Mouse (Mus musculus) testis, adult 2 months (tissue): ENCODE results near the gene Mybl2.

Experiments used
- CTCF ChIP-seq: fragments of 200-500 bp; IDR thresholded peaks from 2 replicates; pipeline ENCODE4 v1.5.1; 2012; ENCODE audit warnings: low read depth, mild to moderate bottlenecking, inconsistent platforms, low read length, moderate library complexity; ENCODE audit not compliant: control insufficient read depth, insufficient read depth, insufficient replicate concordance
- POLR2A ChIP-seq: fragments of 200-500 bp; IDR thresholded peaks from 2 replicates; pipeline ENCODE4 v1.6.1; 2012; ENCODE audit warnings: low read depth, mild to moderate bottlenecking, inconsistent platforms, low read length, moderate library complexity; ENCODE audit not compliant: control insufficient read depth

DNA sequence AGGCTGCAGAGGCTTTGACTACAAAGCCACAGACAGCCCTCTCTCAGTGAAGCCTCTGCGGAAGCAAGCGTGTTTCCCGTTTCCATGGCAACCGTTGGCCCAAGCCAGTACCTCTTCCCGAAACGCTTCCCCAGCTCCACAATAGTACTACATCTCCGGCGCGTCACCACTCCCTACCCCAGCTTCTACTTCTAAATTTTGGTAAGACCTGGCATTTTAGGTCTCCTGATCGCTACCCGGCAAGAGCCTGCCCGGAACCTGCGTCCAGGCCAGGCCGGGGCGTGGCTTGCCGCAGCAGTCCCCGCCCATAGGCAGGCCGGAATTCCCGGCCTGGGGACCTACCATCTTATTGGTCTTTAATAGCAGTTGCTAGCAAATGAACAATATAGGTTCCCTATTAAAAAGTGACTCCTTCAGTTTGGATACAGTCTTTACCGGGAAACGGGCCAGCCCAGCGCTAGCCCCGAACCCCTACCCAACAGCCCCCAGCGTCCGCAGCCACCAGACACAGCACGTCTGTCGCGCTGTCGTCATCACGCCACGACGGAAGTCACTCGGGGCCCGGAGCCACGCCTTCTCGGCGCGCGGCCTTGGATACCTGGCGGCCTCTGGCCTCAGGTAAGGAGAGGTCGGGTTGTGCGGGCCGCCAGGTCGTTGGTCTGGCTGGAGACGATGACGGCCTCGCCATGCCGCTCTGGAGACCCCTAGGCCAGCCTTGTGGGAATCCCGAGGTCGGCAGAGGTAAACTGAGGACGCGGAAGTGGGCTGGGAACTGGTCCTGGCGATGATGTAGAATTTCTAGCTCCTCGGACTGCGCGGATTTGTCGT lies 37.4 kb upstream of the Mybl2 start, which contains the start of gene Ift52:
- TF ChIP-seq CTCF = no peak
- TF ChIP-seq POLR2A = peak; percentile 95
